ENCODE assay signal across 24 mouse cellular contexts in genomic region chr9:56544687-56545475, GRCm38 (mm10).
DNase-seq lines count a peak whose midpoint lies in the region; ATAC-seq and TF ChIP-seq lines count a peak whose summit lies in the region.
"Had no signal": no experiment of that assay in that cellular context is flagged by ENCODE, and none has a peak within 500 bp of the region (broad histone marks: within the 10 kb centered on the region; RNA-seq: fewer than 3 reads in every experiment).

No protein-coding gene starts in this region.

- WGBS in heart, embryonic 13.5 days: 50% methylated on average over 6 of the region's 6 CpGs

- no peak for TF ChIP-seq CTCF in E14TG2a.4 (conservative IDR thresholded peaks at IDR 0.05; ENCODE audit: low read length)
- TF ChIP-seq CTCF in embryonic fibroblast, embryonic 13.5 days (IDR thresholded peaks at IDR 0.05; ENCODE audit: borderline replicate concordance, insufficient read depth, low read length): no peak

- no peak overlapping the region for H3K4me3 ChIP-seq in heart, embryonic 13.5 days
- H3K4me3 ChIP-seq in E14TG2a.4 (replicated peaks; ENCODE audit: low read length): peak overlapping the region; percentile 7; the same call in 1 of the 2 replicates
- no peak overlapping the region for H3K4me3 ChIP-seq in embryonic fibroblast, embryonic 13.5 days (ENCODE audit: insufficient read depth, low read length)
- H3K4me3 ChIP-seq: embryonic facial prominence, embryonic 13.5 days; heart, adult 2 months; layer of hippocampus, adult 2 months; neural tube, embryonic 13.5 days; stomach, embryonic 15.5 days had no signal

- peak overlapping the region; percentile 33; the same call in 1 of the 2 replicates for H3K9ac ChIP-seq in heart, embryonic 13.5 days
- H3K9ac ChIP-seq: embryonic facial prominence, embryonic 13.5 days; neural tube, embryonic 13.5 days; stomach, embryonic 15.5 days had no signal

- peak overlapping the region; percentile 53 for H3K27ac ChIP-seq in heart, embryonic 13.5 days (replicated peaks)
- H3K27ac ChIP-seq in embryonic fibroblast, embryonic 13.5 days (ENCODE audit: insufficient read depth, low read length): peak overlapping the region; percentile 79
- H3K27ac ChIP-seq: embryonic facial prominence, embryonic 13.5 days; heart, adult 2 months; hindbrain, postnatal 0 days; layer of hippocampus, adult 2 months; neural tube, embryonic 13.5 days; stomach, embryonic 15.5 days had no signal

- no peaks in the 10 kb centered on the region for H3K9me3 ChIP-seq in heart, embryonic 13.5 days
- H3K9me3 ChIP-seq in E14TG2a.4 (ENCODE audit: low read length): no peaks in the 10 kb centered on the region
- H3K9me3 ChIP-seq: embryonic facial prominence, embryonic 13.5 days; neural tube, embryonic 13.5 days; stomach, embryonic 15.5 days had no signal

- DNase-seq in heart, adult 18-20 months: no peak
- DNase-seq in 3134 (ENCODE audit: extremely low read depth, insufficient read length, low spot score): peak; percentile 47
- no peak for DNase-seq in frontal cortex, postnatal 14 days (ENCODE audit: low spot score in 2 of 2)
- no peak for DNase-seq in adrenal gland, adult 8-10 months
- DNase-seq: adrenal gland, postnatal 10 days; cerebellum, adult 18-20 months; cerebellum, postnatal 14 days; gastrocnemius, postnatal 10 days; heart, adult 2 months; kidney, postnatal 25 days; layer of hippocampus, postnatal 36 days; lung, postnatal 4 days; midbrain, embryonic 14.5 days; thymus, postnatal 4 days had no signal

- peaks cover 25% of the 10 kb centered on the region for H3K4me1 ChIP-seq in heart, embryonic 13.5 days
- peaks cover 98% of the 10 kb centered on the region for H3K4me1 ChIP-seq in E14TG2a.4 (replicated peaks; ENCODE audit: low read depth, low read length)
- peaks cover 8% of the 10 kb centered on the region; the same call in 1 of the 2 replicates for H3K4me1 ChIP-seq in embryonic fibroblast, embryonic 13.5 days (ENCODE audit: control insufficient read depth, insufficient read depth, low read length)

- ATAC-seq in heart, embryonic 13.5 days (ENCODE audit: extremely low read depth, insufficient number of reproducible peaks, low FRiP score, low TSS enrichment): no peak
- ATAC-seq: forebrain, embryonic 14.5 days; hindbrain, postnatal 0 days; intestine, postnatal 0 days had no signal

- peak; percentile 34 for TF ChIP-seq POLR2A in embryonic fibroblast, embryonic 13.5 days (IDR thresholded peaks at IDR 0.05; ENCODE audit: low read depth, low read length)

- no peak overlapping the region for H3K4me2 ChIP-seq in heart, embryonic 13.5 days
- H3K4me2 ChIP-seq: embryonic facial prominence, embryonic 13.5 days; neural tube, embryonic 13.5 days; stomach, embryonic 15.5 days had no signal

- no peaks in the 10 kb centered on the region for H3K36me3 ChIP-seq in heart, embryonic 13.5 days
- no peaks in the 10 kb centered on the region for H3K36me3 ChIP-seq in E14TG2a.4 (ENCODE audit: insufficient read depth, low read length)
- H3K36me3 ChIP-seq: embryonic facial prominence, embryonic 13.5 days; neural tube, embryonic 13.5 days; stomach, embryonic 15.5 days had no signal

- no peaks in the 10 kb centered on the region for H3K27me3 ChIP-seq in heart, embryonic 13.5 days (replicated peaks)
- no peaks in the 10 kb centered on the region for H3K27me3 ChIP-seq in E14TG2a.4 (ENCODE audit: insufficient read depth, low read length)
- H3K27me3 ChIP-seq: embryonic facial prominence, embryonic 13.5 days; neural tube, embryonic 13.5 days; stomach, embryonic 15.5 days had no signal
